Comparison of ENCODE assay signal across 8 mouse cellular contexts in genomic region chr7:145110657-145111251, GRCm38 (mm10).
DNase-seq lines count a peak whose midpoint lies in the region; ATAC-seq and TF ChIP-seq lines count a peak whose summit lies in the region.

No protein-coding gene starts in this region.

- H3K4me3 ChIP-seq in CH12.LX (replicated peaks in 1 of 3; ENCODE audit: low read depth in 2 of 3, low read length in 2 of 3, poor library complexity in 1 of 3), result no peak overlapping the region
- H3K4me3 ChIP-seq in forebrain, embryonic 16.5 days (replicated peaks; ENCODE audit: low read length), result no peak overlapping the region
- H3K4me3 ChIP-seq in hindbrain, embryonic 14.5 days (replicated peaks; ENCODE audit: low read length), result no peak overlapping the region

- in situ Hi-C loops in CH12.LX (cut with MboI; ENCODE audit: low pct_ligation_motif_present, low pct_unique_long_range_greater_than_20kb, low sequenced_read_pairs), result no loop called here

- H3K4me1 ChIP-seq in CH12.LX (ENCODE audit: control insufficient read depth in 1 of 2, insufficient read depth in 2 of 2), result peaks cover 22 to 46% of the 10 kb centered on the region in 2 experiments
- H3K4me1 ChIP-seq in forebrain, embryonic 16.5 days (replicated peaks; ENCODE audit: control insufficient read depth, insufficient read depth, low read length), result no peaks in the 10 kb centered on the region; the same call in 1 of the 2 replicates
- H3K4me1 ChIP-seq in hindbrain, embryonic 14.5 days (replicated peaks; ENCODE audit: control insufficient read depth, insufficient read depth, low read length), result 0 out of 2 replicates have a peak, but pooled peaks cover 3% of the 10 kb centered on the region

- H3K36me3 ChIP-seq in CH12.LX (replicated peaks in 1 of 2; ENCODE audit: control insufficient read depth in 1 of 2, insufficient read depth in 1 of 2, low read length in 1 of 2), result no peaks in the 10 kb centered on the region
- H3K36me3 ChIP-seq in forebrain, embryonic 16.5 days (ENCODE audit: control insufficient read depth, insufficient read depth), result no peaks in the 10 kb centered on the region
- H3K36me3 ChIP-seq in hindbrain, embryonic 14.5 days (replicated peaks; ENCODE audit: control insufficient read depth, insufficient read depth), result no peaks in the 10 kb centered on the region

- no peak for ATAC-seq in forebrain, embryonic 16.5 days
- no peak for ATAC-seq in hindbrain, embryonic 14.5 days (ENCODE audit: low FRiP score)

- H3K79me2 ChIP-seq in CH12.LX (replicated peaks; ENCODE audit: control insufficient read depth, extremely low read depth, insufficient read depth, poor library complexity, severe bottlenecking), result no peaks in the 10 kb centered on the region

- H3K9me3 ChIP-seq in CH12.LX (replicated peaks; ENCODE audit: low read length), result no peaks in the 10 kb centered on the region
- no peaks in the 10 kb centered on the region for H3K9me3 ChIP-seq in forebrain, embryonic 16.5 days (ENCODE audit: control insufficient read depth, low read length)
- no peaks in the 10 kb centered on the region for H3K9me3 ChIP-seq in hindbrain, embryonic 14.5 days (ENCODE audit: control insufficient read depth, low read length)

- WGBS in forebrain, embryonic 16.5 days, result 59% methylated on average over 10 of the region's 10 CpGs
- 52% methylated on average over 10 of the region's 10 CpGs for WGBS in hindbrain, embryonic 14.5 days

- TF ChIP-seq CTCF in CH12.LX (conservative IDR thresholded peaks at IDR 0.05 in 1 of 2, IDR thresholded peaks at IDR 0.05 in 1 of 2; ENCODE audit: low read depth in 2 of 2, low read length in 2 of 2), result no peak

- DNase-seq in CH12.LX (ENCODE audit: extremely low read depth) (peak; percentile 81), liver (peak; percentile 42)
- peak; percentile 90 to 94 for DNase-seq in adrenal gland, adult (ENCODE audit: inconsistent age in 2 of 2, low spot score in 1 of 2)
- DNase-seq in hindbrain, embryonic 14.5 days (ENCODE audit: low spot score), result no peak
- peak; percentile 54 to 60 for DNase-seq in natural killer cell, adult 2 months (ENCODE audit: low spot score in 2 of 2)
- no peak for DNase-seq in cerebellum, postnatal 25 days
- no peak for DNase-seq in layer of hippocampus, adult 9-10 months (ENCODE audit: low spot score)

- TF ChIP-seq EP300 in CH12.LX (IDR thresholded peaks at IDR 0.05; ENCODE audit: low read length), result peak; percentile 80

- H3K9ac ChIP-seq in CH12.LX (ENCODE audit: insufficient read depth, low read depth), result no peak overlapping the region
- 0 out of 2 replicates have a peak overlapping the region, but pooled peaks have one; percentile 4 for H3K9ac ChIP-seq in forebrain, embryonic 16.5 days (replicated peaks; ENCODE audit: low read depth, low read length)
- no peak overlapping the region for H3K9ac ChIP-seq in hindbrain, embryonic 14.5 days

- H3K27ac ChIP-seq in CH12.LX (ENCODE audit: insufficient read depth, low read depth), result peak overlapping the region; percentile 36; the same call in 1 of the 2 replicates
- H3K27ac ChIP-seq in forebrain, embryonic 16.5 days (ENCODE audit: low read length), result peak overlapping the region; percentile 49
- 0 out of 2 replicates have a peak overlapping the region, but pooled peaks have one; percentile 14 for H3K27ac ChIP-seq in hindbrain, embryonic 14.5 days

- H3K4me2 ChIP-seq in CH12.LX (ENCODE audit: insufficient read depth, low read depth, poor library complexity, severe bottlenecking), result peak overlapping the region; percentile 58
- no peak overlapping the region for H3K4me2 ChIP-seq in forebrain, embryonic 16.5 days (ENCODE audit: low read length)
- H3K4me2 ChIP-seq in hindbrain, embryonic 14.5 days (replicated peaks), result no peak overlapping the region

- dilution Hi-C loops in CH12.LX (cut with MboI; ENCODE audit: extremely low pct_ligation_motif_present, extremely low pct_unique_long_range_greater_than_20kb, low sequenced_read_pairs), result no loop called here

- TF ChIP-seq POLR2A in CH12.LX (IDR thresholded peaks at IDR 0.05; ENCODE audit: low read depth, low read length), result no peak

- H3K27me3 ChIP-seq in CH12.LX (replicated peaks), result peaks cover 9% of the 10 kb centered on the region
- H3K27me3 ChIP-seq in forebrain, embryonic 16.5 days (replicated peaks; ENCODE audit: control insufficient read depth, insufficient read depth, low read length), result no peaks in the 10 kb centered on the region
- no peaks in the 10 kb centered on the region for H3K27me3 ChIP-seq in hindbrain, embryonic 14.5 days (ENCODE audit: control insufficient read depth, insufficient read depth, low read length)

- no peak for TF ChIP-seq RAD21 in CH12.LX (IDR thresholded peaks at IDR 0.05; ENCODE audit: low read depth, low read length)

TF ChIP-seq in CH12.LX, 34 proteins besides CTCF, POLR2A, EP300 and RAD21:
- TF ChIP-seq CHD2 (IDR thresholded peaks at IDR 0.05; ENCODE audit: low read length), result no peak
- TF ChIP-seq JUN (IDR thresholded peaks at IDR 0.05; ENCODE audit: insufficient read depth, low read depth, low read length), result peak; percentile 52
- no peak for TF ChIP-seq USF2 (conservative IDR thresholded peaks at IDR 0.05; ENCODE audit: low read depth, low read length)
- TF ChIP-seq KAT2A (IDR thresholded peaks at IDR 0.05; ENCODE audit: insufficient replicate concordance, low read length), result no peak
- 0 out of 2 replicates have a peak, but pooled peaks have one; percentile 28 for TF ChIP-seq JUND (conservative IDR thresholded peaks at IDR 0.05; ENCODE audit: low read depth, low read length)
- no peak for TF ChIP-seq HCFC1 (IDR thresholded peaks at IDR 0.05; ENCODE audit: low read depth, low read length)
- TF ChIP-seq MXI1 (IDR thresholded peaks at IDR 0.05; ENCODE audit: low read depth, low read length), result no peak
- no peak for TF ChIP-seq MAFK (IDR thresholded peaks at IDR 0.05; ENCODE audit: insufficient replicate concordance, low read length)
- TF ChIP-seq ELF1 (IDR thresholded peaks at IDR 0.05; ENCODE audit: low read depth, low read length), result 0 out of 2 replicates have a peak, but pooled peaks have one; percentile 9
- peak; percentile 58 for TF ChIP-seq BHLHE40 (IDR thresholded peaks at IDR 0.05; ENCODE audit: low read depth, low read length)
- peak; percentile 84 for TF ChIP-seq ETS1 (conservative IDR thresholded peaks at IDR 0.05; ENCODE audit: low read depth, low read length)
- no peak for TF ChIP-seq SIN3A (IDR thresholded peaks at IDR 0.05; ENCODE audit: low read length)
- peak; percentile 88 for TF ChIP-seq IRF4 (IDR thresholded peaks at IDR 0.05; ENCODE audit: low read depth, low read length)
- TF ChIP-seq UBTF (IDR thresholded peaks at IDR 0.05; ENCODE audit: low read depth, low read length), result no peak
- no peak for TF ChIP-seq E2F4 (IDR thresholded peaks at IDR 0.05; ENCODE audit: insufficient replicate concordance, low read depth, low read length)
- no peak for TF ChIP-seq ZKSCAN1 (IDR thresholded peaks at IDR 0.05; ENCODE audit: borderline replicate concordance, low read depth, low read length)
- no peak for TF ChIP-seq GABPA (IDR thresholded peaks at IDR 0.05; ENCODE audit: insufficient replicate concordance, low read depth, low read length)
- no peak for TF ChIP-seq POLR2AphosphoS2 (IDR thresholded peaks at IDR 0.05; ENCODE audit: low read depth, low read length)
- no peak for TF ChIP-seq SMC3 (IDR thresholded peaks at IDR 0.05; ENCODE audit: low read depth, low read length)
- no peak for TF ChIP-seq NELFE (IDR thresholded peaks at IDR 0.05; ENCODE audit: low read depth, low read length)
- no peak for TF ChIP-seq PAX5 (IDR thresholded peaks at IDR 0.05; ENCODE audit: low read length)
- no peak for TF ChIP-seq MYC (IDR thresholded peaks at IDR 0.05; ENCODE audit: low read depth, low read length)
- no peak for TF ChIP-seq USF1 (IDR thresholded peaks at IDR 0.05; ENCODE audit: low read depth, low read length)
- no peak for TF ChIP-seq MAZ (IDR thresholded peaks at IDR 0.05; ENCODE audit: low read depth, low read length)
- no peak for TF ChIP-seq RCOR1 (conservative IDR thresholded peaks at IDR 0.05; ENCODE audit: low read depth, low read length)
- no peak for TF ChIP-seq ZMIZ1 (IDR thresholded peaks at IDR 0.05; ENCODE audit: low read depth, low read length)
- TF ChIP-seq MAX (IDR thresholded peaks at IDR 0.05; ENCODE audit: low read length), result no peak
- no peak for TF ChIP-seq TCF12 (IDR thresholded peaks at IDR 0.05; ENCODE audit: low read depth, low read length)
- TF ChIP-seq NRF1 (IDR thresholded peaks at IDR 0.05; ENCODE audit: low read depth, low read length), result no peak
- no peak for TF ChIP-seq ZC3H11A (IDR thresholded peaks at IDR 0.05; ENCODE audit: low read depth, low read length)
- TF ChIP-seq ZNF384 (IDR thresholded peaks at IDR 0.05; ENCODE audit: low read depth, low read length), result no peak
- TF ChIP-seq TBP (conservative IDR thresholded peaks at IDR 0.05; ENCODE audit: low read depth, low read length), result no peak
- peak; percentile 44; the same call in 1 of the 2 replicates for TF ChIP-seq MEF2A (IDR thresholded peaks at IDR 0.05; ENCODE audit: borderline replicate concordance, low read depth, low read length)
- TF ChIP-seq CHD1 (IDR thresholded peaks at IDR 0.05; ENCODE audit: low read depth, low read length), result no peak

Comparison
In these comparisons a context has a peak if more than half of its experiments do, and no peak if none do; other contexts are left out.
1. DNase-seq: peak in CH12.LX (single experiment), adrenal gland, adult (2 of 2), liver (single experiment) and natural killer cell, adult 2 months (2 of 2); none in hindbrain, embryonic 14.5 days (single experiment), cerebellum, postnatal 25 days (0 of 2) and layer of hippocampus, adult 9-10 months (single experiment).
2. Peak in every context shown above with its lines, with median percentiles within 50 percentile points of each other: H3K27ac ChIP-seq.